27 mouse cellular contexts compared by ENCODE assay signal in the genomic region with DNA sequence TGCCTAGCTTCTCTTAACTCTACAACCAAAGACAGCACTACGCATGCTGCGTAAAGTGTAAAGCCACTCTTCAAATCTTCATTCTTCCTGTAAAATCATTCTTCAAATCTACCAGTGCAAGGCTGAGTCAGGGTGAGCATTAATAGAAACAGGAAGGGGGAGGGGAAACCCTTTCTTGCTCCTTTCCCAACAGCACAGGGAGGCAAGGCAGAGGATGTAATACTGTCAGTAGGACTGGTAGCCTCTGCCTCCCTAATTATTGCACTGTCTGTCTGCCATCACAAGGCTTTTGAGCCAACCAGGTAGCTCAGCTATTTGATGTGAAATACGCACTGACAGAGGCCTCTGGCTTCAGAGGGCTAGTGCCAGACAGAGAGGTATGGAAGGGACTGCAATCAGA.
DNase-seq lines count a peak whose midpoint lies in the region; ATAC-seq and TF ChIP-seq lines count a peak whose summit lies in the region.
"Had no signal": no experiment of that assay in that cellular context is flagged by ENCODE, and none has a peak within 500 bp of the region (broad histone marks: within the 10 kb centered on the region; RNA-seq: fewer than 3 reads in every experiment).

No protein-coding gene starts in this region.

- no peak overlapping the region for H3K4me3 ChIP-seq in cerebellum, adult 2 months (replicated peaks; ENCODE audit: insufficient read depth, low read depth, low read length)
- H3K4me3 ChIP-seq in midbrain, embryonic 16.5 days (ENCODE audit: low read depth, low read length), result no peak overlapping the region
- H3K4me3 ChIP-seq in midbrain, embryonic 11.5 days (ENCODE audit: low read depth, low read length), result no peak overlapping the region
- H3K4me3 ChIP-seq: embryonic facial prominence, embryonic 12.5 days; heart, embryonic 13.5 days; limb, embryonic 15.5 days; midbrain, embryonic 12.5 days; myocyte; neural tube, embryonic 15.5 days had no signal

- no peak for TF ChIP-seq POLR2A in cerebellum, adult 2 months (IDR thresholded peaks at IDR 0.05; ENCODE audit: borderline replicate concordance, insufficient read depth, low read length)

- WGBS in cerebellum, adult 2 months, result 77% methylated on average over 3 of the region's 3 CpGs
- 82% methylated on average over 3 of the region's 3 CpGs for WGBS in midbrain, embryonic 16.5 days
- 94% methylated on average over 3 of the region's 3 CpGs for WGBS in midbrain, embryonic 11.5 days

- H3K9me3 ChIP-seq in midbrain, embryonic 16.5 days (replicated peaks; ENCODE audit: control insufficient read depth, low read length, poor library complexity, severe bottlenecking), result no peaks in the 10 kb centered on the region
- H3K9me3 ChIP-seq in midbrain, embryonic 11.5 days (ENCODE audit: control insufficient read depth, low read length), result no peaks in the 10 kb centered on the region
- H3K9me3 ChIP-seq: embryonic facial prominence, embryonic 12.5 days; heart, embryonic 13.5 days; limb, embryonic 15.5 days; midbrain, embryonic 12.5 days; neural tube, embryonic 15.5 days had no signal

- no peak overlapping the region for H3K4me2 ChIP-seq in midbrain, embryonic 16.5 days (ENCODE audit: low read length)
- H3K4me2 ChIP-seq in midbrain, embryonic 11.5 days, result no peak overlapping the region
- H3K4me2 ChIP-seq: embryonic facial prominence, embryonic 12.5 days; heart, embryonic 13.5 days; limb, embryonic 15.5 days; lung, embryonic 14.5 days; midbrain, embryonic 12.5 days; neural tube, embryonic 15.5 days had no signal

- H3K36me3 ChIP-seq in midbrain, embryonic 16.5 days (ENCODE audit: control insufficient read depth, insufficient read depth, low read length), result no peaks in the 10 kb centered on the region
- no peaks in the 10 kb centered on the region for H3K36me3 ChIP-seq in midbrain, embryonic 11.5 days (ENCODE audit: control insufficient read depth, insufficient read depth, low read length)
- H3K36me3 ChIP-seq: embryonic facial prominence, embryonic 12.5 days; heart, embryonic 13.5 days; limb, embryonic 15.5 days; midbrain, embryonic 12.5 days; neural tube, embryonic 15.5 days had no signal

- ATAC-seq in cerebellum, adult (ENCODE audit: insufficient number of reproducible peaks, low FRiP score, low TSS enrichment), result no peak
- peak; percentile 41; the same call in 1 of the 2 replicates for ATAC-seq in midbrain, embryonic 16.5 days
- no peak for ATAC-seq in midbrain, embryonic 11.5 days (ENCODE audit: low FRiP score)
- ATAC-seq in granulocyte monocyte progenitor cell, adult 5-6 weeks (replicated peaks; ENCODE audit: poor library complexity, severe bottlenecking), result peak; percentile 84
- ATAC-seq: CD4-positive, CD25-positive, alpha-beta regulatory T cell, adult 4 months; forebrain, postnatal 0 days; hindbrain, postnatal 0 days; intestine, embryonic 16.5 days had no signal

- TF ChIP-seq CTCF in cerebellum, adult 2 months (IDR thresholded peaks at IDR 0.05; ENCODE audit: borderline replicate concordance, insufficient read depth, low read depth, low read length), result no peak

- peaks cover 30% of the 10 kb centered on the region for H3K4me1 ChIP-seq in cerebellum, adult 2 months (ENCODE audit: control insufficient read depth, insufficient read depth, low read length)
- no peaks in the 10 kb centered on the region for H3K4me1 ChIP-seq in midbrain, embryonic 16.5 days (ENCODE audit: control insufficient read depth, insufficient read depth, low read length)
- no peaks in the 10 kb centered on the region for H3K4me1 ChIP-seq in midbrain, embryonic 11.5 days (ENCODE audit: control insufficient read depth, insufficient read depth, low read length)
- H3K4me1 ChIP-seq: embryonic facial prominence, embryonic 12.5 days had no signal

- H3K27ac ChIP-seq in cerebellum, adult 2 months (ENCODE audit: insufficient read depth, low read length), result peak overlapping the region; percentile 77
- H3K27ac ChIP-seq in midbrain, embryonic 16.5 days (ENCODE audit: low read length), result no peak overlapping the region
- no peak overlapping the region for H3K27ac ChIP-seq in midbrain, embryonic 11.5 days (ENCODE audit: low read depth, low read length)
- H3K27ac ChIP-seq: embryonic facial prominence, embryonic 12.5 days; heart, embryonic 13.5 days; hindbrain, postnatal 0 days; limb, embryonic 15.5 days; liver, embryonic 14.5 days; midbrain, embryonic 12.5 days; neural tube, embryonic 15.5 days; stomach, postnatal 0 days had no signal

- DNase-seq in cerebellum, adult 2 months, result no peak
- DNase-seq in midbrain, embryonic 11.5 days (ENCODE audit: low spot score, missing footprints), result no peak
- no peak for DNase-seq in ovary, postnatal 10 days (ENCODE audit: low spot score)
- DNase-seq in urinary bladder, adult 18-20 months (ENCODE audit: low spot score in 2 of 2), result no peak
- DNase-seq in kidney, adult 11 months, result no peak
- DNase-seq: adrenal gland, adult 2 months; forebrain, postnatal 0 days; heart, postnatal 14 days; kidney, postnatal 36 days; lung, embryonic 14.5 days; lung, postnatal 36 days; thymus, adult 2 months; thymus, postnatal 4 days had no signal

- no peak overlapping the region for H3K9ac ChIP-seq in midbrain, embryonic 16.5 days (ENCODE audit: low read depth, low read length)
- no peak overlapping the region for H3K9ac ChIP-seq in midbrain, embryonic 11.5 days (ENCODE audit: low read length)
- H3K9ac ChIP-seq: embryonic facial prominence, embryonic 12.5 days; forebrain, postnatal 0 days; heart, embryonic 13.5 days; limb, embryonic 15.5 days; liver, embryonic 14.5 days; lung, embryonic 14.5 days; midbrain, embryonic 12.5 days; neural tube, embryonic 15.5 days had no signal

- H3K27me3 ChIP-seq in cerebellum, adult 2 months (ENCODE audit: control insufficient read depth, insufficient read depth, low read length), result no peaks in the 10 kb centered on the region
- no peaks in the 10 kb centered on the region; the same call in 1 of the 2 replicates for H3K27me3 ChIP-seq in midbrain, embryonic 16.5 days (ENCODE audit: control insufficient read depth, insufficient read depth, low read depth, low read length)
- no peaks in the 10 kb centered on the region for H3K27me3 ChIP-seq in midbrain, embryonic 11.5 days (ENCODE audit: control insufficient read depth, insufficient read depth, low read length)
- H3K27me3 ChIP-seq: embryonic facial prominence, embryonic 12.5 days; heart, embryonic 13.5 days; limb, embryonic 15.5 days; midbrain, embryonic 12.5 days; neural tube, embryonic 15.5 days had no signal

Comparison
In these comparisons a context has a peak if more than half of its experiments do, and no peak if none do; other contexts are left out.
1. ATAC-seq: peak in midbrain, embryonic 16.5 days (single experiment) and granulocyte monocyte progenitor cell, adult 5-6 weeks (single experiment); none in cerebellum, adult (single experiment) and midbrain, embryonic 11.5 days (single experiment).